Mouse (Mus musculus) kidney, adult 2 months (tissue): Measurements from ENCODE around the gene Crygn.

Source experiments
- CTCF ChIP-seq: fragments of 200-500 bp; conservative IDR thresholded peaks from 2 replicates; pipeline ENCODE4 v1.5.1; 2011; ENCODE audit warnings: low read depth, mild to moderate bottlenecking, control low read depth, low read length, moderate library complexity, mixed read lengths; ENCODE audit not compliant: insufficient read depth, insufficient read length
- POLR2A ChIP-seq: fragments of 200-500 bp; IDR thresholded peaks from one replicate; pipeline ENCODE4 v1.6.1; 2011; ENCODE audit warnings: low read depth, low read length, control low read depth

- TF ChIP-seq CTCF (no peak), POLR2A (no peak)
Measured at GRCm38 (mm10) chr5:24718076-24718475, 39.7 kb downstream of the Crygn start.
